Mouse (Mus musculus) heart, adult 2 months (tissue): Measurements from ENCODE around the gene Pom121l2.

ENCODE experiments used
- EP300 ChIP-seq: fragments of 200-500 bp; IDR thresholded peaks from 2 replicates; pipeline ENCODE4 v1.6.1; 2011; ENCODE audit warnings: low read depth, low read length, control low read depth; ENCODE audit not compliant: insufficient read depth
- POLR2A ChIP-seq: fragments of 200-500 bp; IDR thresholded peaks from 2 replicates; pipeline ENCODE4 v1.6.1; 2011; ENCODE audit warnings: mild to moderate bottlenecking, low read depth, low read length, control low read depth; ENCODE audit not compliant: insufficient read depth

- TF ChIP-seq EP300 (no peak), POLR2A (no peak)
These were observed 18.2 kb downstream of the Pom121l2 start for GRCm38 (mm10) chr13:21999147-21999546.
